Mouse (Mus musculus) testis, adult 2 months (tissue): ENCODE data around the gene Naip6. TPM values are rescaled to one million over a fixed set of nuclear protein-coding genes. Genes with fewer than 3 reads are reported as not detected.
"Not testable (repeated sequence)": the region's sequence is repeated elsewhere in the genome, so short reads cannot be mapped to it uniquely, and the experiment has no call there.

Experiments
- H3K27ac ChIP-seq: fragments of 200-500 bp; 2 replicates; pipeline ENCODE4 v1.5.1; 2012; ENCODE audit warnings: low read depth, low read length; ENCODE audit not compliant: control insufficient read depth, insufficient read depth
- H3K27me3 ChIP-seq: fragments of 200-500 bp; 2 replicates; pipeline ENCODE4 v1.6.1; 2012; ENCODE audit warnings: mild to moderate bottlenecking, low read length, moderate library complexity; ENCODE audit not compliant: control insufficient read depth, insufficient read depth
- H3K36me3 ChIP-seq: fragments of 200-500 bp; 2 replicates; pipeline ENCODE4 v1.6.1; 2012; ENCODE audit warnings: mild to moderate bottlenecking, low read length; ENCODE audit not compliant: control insufficient read depth, insufficient read depth
- H3K4me1 ChIP-seq: fragments of 200-500 bp; 2 replicates; pipeline ENCODE4 v1.6.1; 2012; ENCODE audit warnings: low read length; ENCODE audit not compliant: control insufficient read depth, insufficient read depth
- H3K4me3 ChIP-seq: fragments of 200-500 bp; 2 replicates; pipeline ENCODE4 v1.5.1; 2012; ENCODE audit warnings: low read depth, mild to moderate bottlenecking, low read length, moderate library complexity, mixed read lengths; ENCODE audit not compliant: control insufficient read depth
- CTCF ChIP-seq: fragments of 200-500 bp; IDR thresholded peaks from 2 replicates; pipeline ENCODE4 v1.5.1; 2012; ENCODE audit warnings: low read depth, mild to moderate bottlenecking, inconsistent platforms, low read length, moderate library complexity; ENCODE audit not compliant: control insufficient read depth, insufficient read depth, insufficient replicate concordance
- POLR2A ChIP-seq: fragments of 200-500 bp; IDR thresholded peaks from 2 replicates; pipeline ENCODE4 v1.6.1; 2012; ENCODE audit warnings: low read depth, mild to moderate bottlenecking, inconsistent platforms, low read length, moderate library complexity; ENCODE audit not compliant: control insufficient read depth
- polyA plus RNA-seq: library from polyadenylated mRNA; depleted of rRNA; stranded (reverse); fragments of >200 nt; gene quantifications from 2 replicates; pipeline ENCODE4 v1.2.3, GENCODE M21; 2012; rRNA removed

The Naip6 gene
- polyA plus RNA-seq, 1 experiment: 0.32 TPM

- H3K27ac ChIP-seq: no peak overlapping the region
- H3K4me1 ChIP-seq: no peaks in the 10 kb centered on the region
- H3K36me3 ChIP-seq: no peaks in the 10 kb centered on the region
- no peak overlapping the region for H3K4me3 ChIP-seq
- H3K27me3 ChIP-seq: no peaks in the 10 kb centered on the region
- TF ChIP-seq CTCF (no peak), POLR2A (no peak)
These were observed 32.9 kb downstream of the Naip6 start for GRCm38 (mm10) chr13:100284611-100285010.

GRCm38 (mm10) chr13:100271474-100272132, 45.9 kb downstream of the Naip6 start:
- H3K27me3 ChIP-seq, H3K36me3 ChIP-seq, H3K4me1 ChIP-seq, H3K27ac ChIP-seq, H3K4me3 ChIP-seq: not testable (repeated sequence)

DNA sequence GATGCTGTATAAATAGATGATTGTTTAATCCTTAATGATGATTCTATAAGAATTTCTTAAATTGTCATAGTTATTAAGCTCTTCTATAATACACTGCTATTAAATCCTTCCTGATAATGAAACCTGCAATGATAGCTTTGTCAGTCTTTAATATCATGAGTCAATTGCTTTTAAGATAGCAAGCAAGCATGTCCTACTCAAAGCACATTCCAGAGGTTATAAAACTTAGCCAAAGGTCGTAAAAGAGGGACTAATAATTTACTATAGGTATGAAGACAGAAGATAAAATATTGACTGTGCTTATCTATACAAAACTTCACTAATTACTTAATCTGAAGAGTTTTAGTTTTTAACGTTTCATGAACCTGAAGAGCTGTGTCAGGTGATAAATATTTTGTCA, 60.5 kb downstream of the Naip6 start:
- H3K4me1 ChIP-seq, H3K27ac ChIP-seq, H3K4me3 ChIP-seq: not testable (repeated sequence)

GRCm38 (mm10) chr13:100255925-100256324, 61.5 kb downstream of the Naip6 start:
- H3K36me3 ChIP-seq, H3K27me3 ChIP-seq, H3K4me1 ChIP-seq, H3K27ac ChIP-seq, H3K4me3 ChIP-seq: not testable (repeated sequence)

More for the DNA sequence above, 60.5 kb downstream of the Naip6 start:
- H3K27me3 ChIP-seq, H3K36me3 ChIP-seq: not testable (repeated sequence)

- not testable (repeated sequence) for H3K4me3 ChIP-seq, H3K36me3 ChIP-seq, H3K4me1 ChIP-seq, H3K27ac ChIP-seq, H3K27me3 ChIP-seq
These were observed 65.6 kb downstream of the Naip6 start for GRCm38 (mm10) chr13:100251897-100252296.

- not testable (repeated sequence) for H3K4me1 ChIP-seq, H3K36me3 ChIP-seq, H3K4me3 ChIP-seq, H3K27me3 ChIP-seq, H3K27ac ChIP-seq
These were observed 70.5 kb downstream of the Naip6 start for GRCm38 (mm10) chr13:100246896-100247519.

- not testable (repeated sequence) for H3K4me3 ChIP-seq, H3K27me3 ChIP-seq, H3K36me3 ChIP-seq, H3K4me1 ChIP-seq, H3K27ac ChIP-seq
These were observed 71.3 kb downstream of the Naip6 start, which contains the start of gene Naip5 for GRCm38 (mm10) chr13:100246223-100246622. Gene Naip5, minus strand, starts transcription at chr13:100246323.

GRCm38 (mm10) chr13:100243702-100244101, 73.8 kb downstream of the Naip6 start:
- no peaks in the 10 kb centered on the region for H3K27me3 ChIP-seq
- no peak for TF ChIP-seq POLR2A
- no peak for TF ChIP-seq CTCF
- no peak overlapping the region for H3K4me3 ChIP-seq
- no peaks in the 10 kb centered on the region for H3K4me1 ChIP-seq
- no peaks in the 10 kb centered on the region for H3K36me3 ChIP-seq
- H3K27ac ChIP-seq: no peak overlapping the region

Other genes starting within 250 kb of the Naip6 start
- gene Bdp1, start 213.6 kb downstream of the Naip6 start, polyA plus RNA-seq: 1.4 and 2.0 TPM in 2 replicates
- 618 and 898 TPM in 2 replicates for gene Serf1, start 209.7 kb downstream of the Naip6 start, polyA plus RNA-seq
- 17.5 and 19.0 TPM in 2 replicates for gene Smn1, start 192.8 kb downstream of the Naip6 start, polyA plus RNA-seq
- 0.10 and 0.12 TPM in 2 replicates for gene Naip2, start 115.6 kb downstream of the Naip6 start, polyA plus RNA-seq
- 0.26 and 0.28 TPM in 2 replicates for gene Naip5, start 71.4 kb downstream of the Naip6 start, polyA plus RNA-seq
- gene Naip1, start 135.2 kb upstream of the Naip6 start, polyA plus RNA-seq: 0.09 and 0.13 TPM in 2 replicates
- gene Gtf2h2, start 174.9 kb upstream of the Naip6 start, polyA plus RNA-seq: 17.9 and 21.6 TPM in 2 replicates
- 1.9 and 3.0 TPM in 2 replicates for gene Ocln, start 235.0 kb upstream of the Naip6 start, polyA plus RNA-seq